Mouse (Mus musculus) olfactory bulb, adult 2 months (tissue): ENCODE results near the gene Cpne1.

Experiments
- CTCF ChIP-seq: fragments of 200-500 bp; IDR thresholded peaks from 2 replicates; pipeline ENCODE4 v1.5.1; 2012; ENCODE audit warnings: low read depth, mild to moderate bottlenecking, low read length, moderate library complexity; ENCODE audit not compliant: insufficient read depth
- POLR2A ChIP-seq: fragments of 200-500 bp; IDR thresholded peaks from 2 replicates; pipeline ENCODE4 v1.6.1; 2012; ENCODE audit warnings: mild to moderate bottlenecking, low read depth, low read length, moderate library complexity; ENCODE audit not compliant: insufficient read depth

- TF ChIP-seq POLR2A (no peak), CTCF (no peak)
Observed at GRCm38 (mm10) chr2:156087391-156088110, 24.2 kb downstream of the Cpne1 start.
